Mouse (Mus musculus) E14TG2a.4 (cell line): ENCODE measurements at regions not wholly inside any gene's neighbourhood (a gene's known extent, or its start where the extent isn't known, plus 50 kb on each side); places are given as distances from the start of the nearest gene placed in this dataset.
"Not testable (repeated sequence)": the region's sequence is repeated elsewhere in the genome, so short reads cannot be mapped to it uniquely, and the experiment has no call there.

ENCODE experiments used
- CTCF ChIP-seq: conservative IDR thresholded peaks from 2 replicates; pipeline ENCODE4 v1.5.1; 2014; ENCODE audit warnings: low read length
- NANOG ChIP-seq: IDR thresholded peaks from 2 replicates; pipeline ENCODE4 v1.6.1; 2014; ENCODE audit warnings: borderline replicate concordance, low read length, mixed read lengths
- POU5F1 ChIP-seq: IDR thresholded peaks from 2 replicates; pipeline ENCODE4 v1.6.1; 2014; ENCODE audit warnings: low read length, borderline replicate concordance

- TF ChIP-seq CTCF, NANOG, POU5F1: not testable (repeated sequence)
These were observed 69.4 kb upstream of the Cnih3 start for GRCm38 (mm10) chr1:181282986-181283385.
